In genomic region chr6:31564182-31564531, GRCm38 (mm10) we compare ENCODE assay signal across 9 mouse cellular contexts. TPM values are rescaled to one million over a fixed set of nuclear protein-coding genes. Genes with fewer than 3 reads are reported as not detected.
A peak's percentile ranks its signal among the peaks of the same experiment; 100 is the strongest.
DNase-seq lines count a peak whose midpoint lies in the region; ATAC-seq and TF ChIP-seq lines count a peak whose summit lies in the region.
"Had no signal": no experiment of that assay in that cellular context is flagged by ENCODE, and none has a peak within 500 bp of the region (broad histone marks: within the 10 kb centered on the region; RNA-seq: fewer than 3 reads in every experiment).

No protein-coding gene starts in this region.

- ATAC-seq in forebrain, embryonic 11.5 days (replicated peaks; ENCODE audit: low FRiP score), result no peak; the same call in 1 of the 2 replicates
- ATAC-seq in liver, embryonic 12.5 days, result peak; percentile 66
- no peak for ATAC-seq in megakaryocyte-erythroid progenitor cell, adult 5-6 weeks (replicated peaks; ENCODE audit: low FRiP score, low TSS enrichment, poor library complexity, severe bottlenecking)

- H3K4me2 ChIP-seq in forebrain, embryonic 11.5 days (ENCODE audit: low read depth, low read length, severe bottlenecking), result peak overlapping the region; percentile 90
- H3K4me2 ChIP-seq in liver, embryonic 12.5 days, result peak overlapping the region; percentile 94

- peaks cover 74% of the 10 kb centered on the region for H3K4me1 ChIP-seq in heart, embryonic 10.5 days
- peaks cover 21% of the 10 kb centered on the region; the same call in 1 of the 2 replicates for H3K4me1 ChIP-seq in forebrain, embryonic 11.5 days (replicated peaks; ENCODE audit: control insufficient read depth, insufficient read depth, low read length)
- H3K4me1 ChIP-seq in liver, embryonic 12.5 days, result peaks cover 79% of the 10 kb centered on the region

- H3K4me3 ChIP-seq in heart, embryonic 10.5 days, result peak overlapping the region; percentile 86
- H3K4me3 ChIP-seq in C2C12 (ENCODE audit: insufficient read depth, poor library complexity, severe bottlenecking), result peak overlapping the region; percentile 11
- peak overlapping the region; percentile 69 for H3K4me3 ChIP-seq in forebrain, embryonic 11.5 days (ENCODE audit: low read depth, low read length)
- peak overlapping the region; percentile 81 for H3K4me3 ChIP-seq in liver, embryonic 12.5 days

- no peak for DNase-seq in heart, embryonic 10.5 days (ENCODE audit: low spot score)
- DNase-seq in heart, adult 8-10 months (ENCODE audit: low spot score), result no peak
- no peak for DNase-seq in forebrain, embryonic 11.5 days (ENCODE audit: low spot score)
- no peak for DNase-seq in layer of hippocampus, adult 9-10 months (ENCODE audit: low spot score)
- no peak for DNase-seq in urinary bladder, postnatal 10 days (ENCODE audit: low spot score)

- no peaks in the 10 kb centered on the region for H3K79me2 ChIP-seq in C2C12 (ENCODE audit: control insufficient read depth, insufficient read depth)

- WGBS in heart, embryonic 10.5 days, result under 1% methylated on average over 18 of the region's 18 CpGs
- WGBS in forebrain, embryonic 11.5 days, result under 1% methylated on average over 18 of the region's 18 CpGs
- WGBS in liver, embryonic 12.5 days (ENCODE audit: insufficient replicate concordance), result 0% methylated on average over 18 of the region's 18 CpGs

- H3K36me3 ChIP-seq in heart, embryonic 10.5 days, result no peaks in the 10 kb centered on the region
- no peaks in the 10 kb centered on the region for H3K36me3 ChIP-seq in C2C12 (ENCODE audit: control insufficient read depth, insufficient read depth)
- no peaks in the 10 kb centered on the region for H3K36me3 ChIP-seq in forebrain, embryonic 11.5 days (ENCODE audit: control insufficient read depth, insufficient read depth, low read length)
- H3K36me3 ChIP-seq in liver, embryonic 12.5 days, result no peaks in the 10 kb centered on the region; the same call in 1 of the 2 replicates

- H3K27me3 ChIP-seq in heart, embryonic 10.5 days (ENCODE audit: insufficient read depth, poor library complexity, severe bottlenecking), result 0 out of 2 replicates have a peak, but pooled peaks cover 6% of the 10 kb centered on the region
- no peaks in the 10 kb centered on the region for H3K27me3 ChIP-seq in C2C12 (ENCODE audit: control insufficient read depth, insufficient read depth, insufficient read length)
- no peaks in the 10 kb centered on the region for H3K27me3 ChIP-seq in forebrain, embryonic 11.5 days (ENCODE audit: control insufficient read depth, insufficient read depth, low read length)
- peaks cover 26% of the 10 kb centered on the region; the same call in 1 of the 2 replicates for H3K27me3 ChIP-seq in liver, embryonic 12.5 days (replicated peaks)

- no peak for TF ChIP-seq CTCF in C2C12 (IDR thresholded peaks at IDR 0.05; ENCODE audit: control insufficient read depth, insufficient read depth, insufficient read length)

- H3ac ChIP-seq in C2C12 (ENCODE audit: control insufficient read depth, insufficient read length, low read depth), result peak overlapping the region; percentile 50

- no peaks in the 10 kb centered on the region for H3K79me3 ChIP-seq in C2C12 (ENCODE audit: low read depth)

- H3K27ac ChIP-seq in heart, embryonic 10.5 days, result peak overlapping the region; percentile 93
- H3K27ac ChIP-seq in forebrain, embryonic 11.5 days (ENCODE audit: low read depth, low read length), result no peak overlapping the region
- H3K27ac ChIP-seq in liver, embryonic 12.5 days, result peak overlapping the region; percentile 77

- H3K9me3 ChIP-seq in heart, embryonic 10.5 days, result no peaks in the 10 kb centered on the region
- no peaks in the 10 kb centered on the region for H3K9me3 ChIP-seq in forebrain, embryonic 11.5 days (ENCODE audit: control insufficient read depth, low read length)
- no peaks in the 10 kb centered on the region for H3K9me3 ChIP-seq in liver, embryonic 12.5 days (replicated peaks)

- H3K9ac ChIP-seq in forebrain, embryonic 11.5 days (ENCODE audit: low read length), result peak overlapping the region; percentile 83
- H3K9ac ChIP-seq in liver, embryonic 12.5 days, result peak overlapping the region; percentile 78

TF ChIP-seq in C2C12, 6 proteins besides CTCF, POLR2A, EP300 and RAD21:
- TF ChIP-seq MAX (IDR thresholded peaks at IDR 0.05) (no peak), FOSL1 (IDR thresholded peaks at IDR 0.05; ENCODE audit: insufficient read depth, low read length, poor library complexity, severe bottlenecking) (no peak), USF1 (IDR thresholded peaks at IDR 0.05; ENCODE audit: low read depth) (no peak)
TF ChIP-seq in C2C12: peak in this region for 0.

RNA-seq across cellular contexts. Expression of gene Podxl, which starts 0.4 kb away (rescaled TPM):
- polyA plus RNA-seq in heart, embryonic 10.5 days (2016; fragmentation: Nextera tagmentation; extraction: Ambion mirVana), result 47.6 and 62.0 TPM in 2 replicates
- 10 to 100 TPM; 75.2 to 81.7 (median 75.7) TPM for total RNA-seq in heart, adult 8-10 months (2022)
- polyA plus RNA-seq in C2C12 (2012; fragmentation: generic; extraction: Trizol), result 4.8 TPM
- polyA plus RNA-seq in forebrain, embryonic 11.5 days (2014; fragmentation: Nextera tagmentation; extraction: Ambion mirVana), result 11.7 and 13.7 TPM in 2 replicates
- polyA plus RNA-seq in liver, embryonic 12.5 days (2016; fragmentation: Nextera tagmentation; extraction: Ambion mirVana), result 23.0 and 24.5 TPM in 2 replicates
- 0.92 and 1.8 TPM in 2 replicates for total RNA-seq in megakaryocyte-erythroid progenitor cell, adult 5-6 weeks (2014; fragmentation: Nextera tagmentation)
- 0.23 and 0.72 TPM in 2 replicates for total RNA-seq in megakaryocyte-erythroid progenitor cell, adult 5-6 weeks (2017)
- total RNA-seq: CH12.LX had no signal

Comparison
In these comparisons a context has a peak if more than half of its experiments do, and no peak if none do; other contexts are left out.
1. H3K4me3 ChIP-seq: peak in every context shown above with its lines; median percentile 86 in heart, embryonic 10.5 days; 81 in liver, embryonic 12.5 days; 69 in forebrain, embryonic 11.5 days; 11 in C2C12.